In genomic region chr1:81950853-81951252, GRCm38 (mm10) we compare ENCODE assay signal across 17 mouse cellular contexts.
"Had no signal": no experiment of that assay in that cellular context is flagged by ENCODE, and none has a peak within 500 bp of the region (broad histone marks: within the 10 kb centered on the region; RNA-seq: fewer than 3 reads in every experiment).

No protein-coding gene starts in this region.

- H3K4me3 ChIP-seq: lung, embryonic 15.5 days; megakaryocyte, embryonic 14.5 days; midbrain, embryonic 13.5 days; midbrain, embryonic 15.5 days; neural tube, embryonic 12.5 days; stomach, embryonic 15.5 days had no signal

- H3K9ac ChIP-seq: lung, embryonic 15.5 days; midbrain, embryonic 13.5 days; midbrain, embryonic 15.5 days; neural tube, embryonic 12.5 days; stomach, embryonic 15.5 days had no signal

- ATAC-seq: lung, postnatal 0 days; midbrain, embryonic 13.5 days; midbrain, embryonic 15.5 days had no signal

- H3K4me2 ChIP-seq: lung, embryonic 15.5 days; midbrain, embryonic 11.5 days; midbrain, embryonic 13.5 days; midbrain, embryonic 15.5 days; neural tube, embryonic 12.5 days; stomach, embryonic 15.5 days had no signal

- DNase-seq: lung, adult 2 months; lung, postnatal 14 days; lung, postnatal 36 days; right cerebral cortex, postnatal 14 days; thymus, adult 2 months; thymus, postnatal 25 days; thymus, postnatal 4 days had no signal

- H3K27me3 ChIP-seq: lung, embryonic 15.5 days; megakaryocyte, embryonic 14.5 days; midbrain, embryonic 13.5 days; midbrain, embryonic 15.5 days; neural tube, embryonic 12.5 days; stomach, embryonic 15.5 days had no signal

- H3K4me1 ChIP-seq: lung, embryonic 15.5 days; megakaryocyte, embryonic 14.5 days; midbrain, embryonic 13.5 days; midbrain, embryonic 15.5 days; neural tube, embryonic 12.5 days; stomach, embryonic 15.5 days had no signal

- H3K36me3 ChIP-seq: lung, embryonic 15.5 days; midbrain, embryonic 13.5 days; midbrain, embryonic 15.5 days; neural tube, embryonic 12.5 days; stomach, embryonic 15.5 days had no signal

- H3K27ac ChIP-seq: lung, embryonic 15.5 days; macrophage; midbrain, embryonic 13.5 days; midbrain, embryonic 15.5 days; neural tube, embryonic 12.5 days; stomach, embryonic 15.5 days; stomach, postnatal 0 days had no signal

- H3K9me3 ChIP-seq: lung, embryonic 15.5 days; megakaryocyte, embryonic 14.5 days; midbrain, embryonic 13.5 days; midbrain, embryonic 15.5 days; neural tube, embryonic 12.5 days; stomach, embryonic 15.5 days had no signal
